Mouse (Mus musculus) olfactory bulb, adult 2 months (tissue): Measurements from ENCODE around the gene Esr1. TPM values are rescaled to one million over a fixed set of nuclear protein-coding genes. Genes with fewer than 3 reads are reported as not detected.
"Not testable (repeated sequence)": the region's sequence is repeated elsewhere in the genome, so short reads cannot be mapped to it uniquely, and the experiment has no call there.

Experiments
- H3K27ac ChIP-seq: fragments of 200-500 bp; 2 replicates; pipeline ENCODE4 v1.5.1; 2012; ENCODE audit warnings: low read depth, low read length; ENCODE audit not compliant: insufficient read depth
- H3K4me1 ChIP-seq: fragments of 200-500 bp; 2 replicates; pipeline ENCODE4 v1.6.1; 2012; ENCODE audit warnings: low read length; ENCODE audit not compliant: control insufficient read depth, insufficient read depth
- H3K4me3 ChIP-seq: fragments of 200-500 bp; 2 replicates; pipeline ENCODE4 v1.5.1; 2012; ENCODE audit warnings: mild to moderate bottlenecking, low read depth, low read length, moderate library complexity; ENCODE audit not compliant: insufficient read depth
- CTCF ChIP-seq: fragments of 200-500 bp; IDR thresholded peaks from 2 replicates; pipeline ENCODE4 v1.5.1; 2012; ENCODE audit warnings: low read depth, mild to moderate bottlenecking, low read length, moderate library complexity; ENCODE audit not compliant: insufficient read depth
- POLR2A ChIP-seq: fragments of 200-500 bp; IDR thresholded peaks from 2 replicates; pipeline ENCODE4 v1.6.1; 2012; ENCODE audit warnings: mild to moderate bottlenecking, low read depth, low read length, moderate library complexity; ENCODE audit not compliant: insufficient read depth
- WGBS: fragments of 180-500 bp; shearing (Covaris S2); methylation state at CpG from one replicate; pipeline ENCODE4 v1.1.7; 2018; 5-methylcytosine and 5-hydroxymethylcytosine counted together
- polyA plus RNA-seq: library from polyadenylated mRNA; stranded (reverse); fragments of >200 nt; gene quantifications from 2 replicates; pipeline ENCODE4 v1.2.4, GENCODE M21; 2012; ENCODE audit warnings: low replicate concordance; ENCODE audit not compliant: missing spikeins, insufficient read depth, insufficient read length

The Esr1 gene
- polyA plus RNA-seq, 1 experiment = not detected

- Histone ChIP-seq H3K4me1 (peaks cover 14% of the 10 kb centered on the region), H3K27ac (no peak overlapping the region), H3K4me3 (no peak overlapping the region)
- TF ChIP-seq CTCF = no peak
- no peak for TF ChIP-seq POLR2A
- 89% methylated on average over 10 of the region's 10 CpGs for WGBS
Measured at GRCm38 (mm10) chr10:4713398-4713797, 102.0 kb downstream of the Esr1 start.

- Histone ChIP-seq H3K4me1 (no peaks in the 10 kb centered on the region), H3K27ac (no peak overlapping the region), H3K4me3 (no peak overlapping the region)
- WGBS = 59% methylated on average over 3 of the region's 3 CpGs
- TF ChIP-seq POLR2A (no peak), CTCF (no peak)
Measured at GRCm38 (mm10) chr10:4724851-4725250, 113.5 kb downstream of the Esr1 start.

GRCm38 (mm10) chr10:4726141-4726540 lies 114.7 kb downstream of the Esr1 start:
- WGBS = 79% methylated on average over 6 of the region's 6 CpGs
- TF ChIP-seq POLR2A (no peak), CTCF (no peak)

GRCm38 (mm10) chr10:4732328-4732727 lies 120.9 kb downstream of the Esr1 start:
- Histone ChIP-seq H3K4me3 (no peak overlapping the region), H3K4me1 (no peaks in the 10 kb centered on the region), H3K27ac (no peak overlapping the region)
- WGBS = 66% methylated on average over 2 of the region's 2 CpGs
- TF ChIP-seq CTCF (no peak), POLR2A (no peak)

More at GRCm38 (mm10) chr10:4726141-4726540, 114.7 kb downstream of the Esr1 start:
- H3K4me1 ChIP-seq = no peaks in the 10 kb centered on the region
- no peak overlapping the region for H3K27ac ChIP-seq
- H3K4me3 ChIP-seq = no peak overlapping the region

- TF ChIP-seq CTCF (no peak), POLR2A (no peak)
- Histone ChIP-seq H3K27ac (no peak overlapping the region), H3K4me1 (no peaks in the 10 kb centered on the region), H3K4me3 (no peak overlapping the region)
- WGBS = 76% methylated on average over 6 of the region's 6 CpGs
Measured at GRCm38 (mm10) chr10:4733987-4734386, 122.6 kb downstream of the Esr1 start.

- 98% methylated on average over 2 of the region's 2 CpGs for WGBS
- TF ChIP-seq POLR2A (no peak), CTCF (no peak)
- Histone ChIP-seq H3K4me3 (no peak overlapping the region), H3K4me1 (no peaks in the 10 kb centered on the region), H3K27ac (no peak overlapping the region)
Measured at GRCm38 (mm10) chr10:4734942-4735341, 123.5 kb downstream of the Esr1 start.

- 90% methylated on average over 2 of the region's 2 CpGs for WGBS
- Histone ChIP-seq H3K4me1 (no peaks in the 10 kb centered on the region), H3K4me3 (no peak overlapping the region), H3K27ac (no peak overlapping the region)
- TF ChIP-seq POLR2A (no peak), CTCF (no peak)
Measured at GRCm38 (mm10) chr10:4738311-4738710, 126.9 kb downstream of the Esr1 start.

- 41% methylated on average over 1 of the region's 1 CpGs for WGBS
- not testable (repeated sequence) for H3K4me1 ChIP-seq, H3K4me3 ChIP-seq, H3K27ac ChIP-seq
Measured at GRCm38 (mm10) chr10:4751091-4751490, 139.7 kb downstream of the Esr1 start.

- H3K27ac ChIP-seq = no peak overlapping the region
- H3K4me3 ChIP-seq = no peak overlapping the region
- no peaks in the 10 kb centered on the region for H3K4me1 ChIP-seq
- WGBS = 94% methylated on average over 4 of the region's 4 CpGs
- no peak for TF ChIP-seq POLR2A
- no peak for TF ChIP-seq CTCF
Measured at GRCm38 (mm10) chr10:4752977-4753376, 141.6 kb downstream of the Esr1 start.

- TF ChIP-seq CTCF (no peak), POLR2A (no peak)
- no peak overlapping the region for H3K27ac ChIP-seq
- H3K4me1 ChIP-seq = no peaks in the 10 kb centered on the region
- 79% methylated on average over 3 of the region's 3 CpGs for WGBS
- H3K4me3 ChIP-seq = no peak overlapping the region
Measured at GRCm38 (mm10) chr10:4775541-4775940, 164.1 kb downstream of the Esr1 start.
